Comparison of ENCODE assay signal across 9 mouse cellular contexts in the genomic region with DNA sequence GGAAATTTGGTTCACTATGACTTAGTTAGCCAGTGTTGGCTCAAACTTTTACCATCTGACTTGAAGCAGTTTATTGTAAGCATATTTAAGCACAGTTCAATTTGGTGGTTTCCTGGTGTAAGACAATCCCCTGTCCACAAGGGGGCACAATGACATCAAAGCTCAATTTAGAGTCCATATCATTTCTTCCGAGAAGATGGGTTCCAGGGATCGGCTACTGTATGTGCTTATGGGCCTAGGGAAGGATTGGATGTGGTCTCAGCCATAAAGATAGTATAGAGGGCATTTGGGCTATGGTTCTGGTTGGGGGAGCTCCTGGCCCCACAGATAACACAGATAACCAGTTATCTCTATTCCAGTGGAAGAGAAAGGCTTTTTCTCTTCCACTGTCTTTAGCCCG. TPM values are rescaled to one million over a fixed set of nuclear protein-coding genes. Genes with fewer than 3 reads are reported as not detected.
DNase-seq lines count a peak whose midpoint lies in the region; ATAC-seq and TF ChIP-seq lines count a peak whose summit lies in the region.
"Had no signal": no experiment of that assay in that cellular context is flagged by ENCODE, and none has a peak within 500 bp of the region (broad histone marks: within the 10 kb centered on the region; RNA-seq: fewer than 3 reads in every experiment).

No protein-coding gene starts in this region.

- TF ChIP-seq CTCF in hindbrain, postnatal 0 days (IDR thresholded peaks at IDR 0.05; ENCODE audit: low read depth): peak; percentile 69
- TF ChIP-seq CTCF in layer of hippocampus, adult 2 months (conservative IDR thresholded peaks at IDR 0.05): peak; percentile 83
- peak; percentile 79 for TF ChIP-seq CTCF in stomach, postnatal 0 days (IDR thresholded peaks at IDR 0.05; ENCODE audit: low read depth)

- no peaks in the 10 kb centered on the region for H3K9me3 ChIP-seq in hindbrain, postnatal 0 days (ENCODE audit: low read length)
- no peaks in the 10 kb centered on the region for H3K9me3 ChIP-seq in hindbrain, embryonic 12.5 days (replicated peaks)
- no peaks in the 10 kb centered on the region for H3K9me3 ChIP-seq in stomach, postnatal 0 days (ENCODE audit: control insufficient read depth, low read length)
- H3K9me3 ChIP-seq: limb, embryonic 12.5 days had no signal

- H3K9ac ChIP-seq in hindbrain, postnatal 0 days (replicated peaks; ENCODE audit: low read length): no peak overlapping the region
- H3K9ac ChIP-seq in hindbrain, embryonic 12.5 days: no peak overlapping the region
- no peak overlapping the region for H3K9ac ChIP-seq in stomach, postnatal 0 days (ENCODE audit: low read length)
- H3K9ac ChIP-seq: limb, embryonic 12.5 days had no signal

- no peak for TF ChIP-seq EP300 in stomach, postnatal 0 days (optimal IDR thresholded peaks at IDR 0.05)

- H3K4me2 ChIP-seq in hindbrain, postnatal 0 days (ENCODE audit: low read depth, low read length): no peak overlapping the region
- H3K4me2 ChIP-seq in hindbrain, embryonic 12.5 days (replicated peaks): no peak overlapping the region
- no peak overlapping the region for H3K4me2 ChIP-seq in stomach, postnatal 0 days (replicated peaks; ENCODE audit: low read depth)
- H3K4me2 ChIP-seq: limb, embryonic 12.5 days had no signal

- no peaks in the 10 kb centered on the region for H3K27me3 ChIP-seq in hindbrain, postnatal 0 days (ENCODE audit: insufficient read depth, low read length)
- H3K27me3 ChIP-seq in hindbrain, embryonic 12.5 days: no peaks in the 10 kb centered on the region
- no peaks in the 10 kb centered on the region for H3K27me3 ChIP-seq in stomach, postnatal 0 days (ENCODE audit: control insufficient read depth, insufficient read depth, low read length)
- H3K27me3 ChIP-seq: limb, embryonic 12.5 days had no signal

- ATAC-seq in hindbrain, postnatal 0 days: no peak
- no peak for ATAC-seq in hindbrain, embryonic 12.5 days (ENCODE audit: low FRiP score)
- ATAC-seq in stomach, postnatal 0 days (ENCODE audit: low FRiP score, low TSS enrichment): no peak

- H3K4me3 ChIP-seq in hindbrain, postnatal 0 days (ENCODE audit: low read length): no peak overlapping the region
- no peak overlapping the region for H3K4me3 ChIP-seq in hindbrain, embryonic 12.5 days
- H3K4me3 ChIP-seq in layer of hippocampus, adult 2 months: no peak overlapping the region
- no peak overlapping the region for H3K4me3 ChIP-seq in stomach, postnatal 0 days (ENCODE audit: low read depth, low read length)
- H3K4me3 ChIP-seq: erythroblast, embryonic 14.5 days; limb, embryonic 12.5 days had no signal

- DNase-seq in hindbrain, postnatal 0 days (ENCODE audit: low spot score): peak; percentile 50
- DNase-seq in CD4-positive helper T cell, adult 2 months (ENCODE audit: low read depth, low spot score): peak; percentile 27
- DNase-seq in NIH3T3 (ENCODE audit: low read depth): peak; percentile 67
- DNase-seq in layer of hippocampus, adult 2 months (ENCODE audit: low spot score in 2 of 2): peak in 1 of 2 experiments; percentile 41
- no peak for DNase-seq in stomach, postnatal 0 days (ENCODE audit: low spot score)
- DNase-seq in Muller cell, postnatal 12 days (ENCODE audit: inconsistent ontology term): no peak

- no peaks in the 10 kb centered on the region for H3K36me3 ChIP-seq in hindbrain, postnatal 0 days (ENCODE audit: insufficient read depth, low read length)
- no peaks in the 10 kb centered on the region for H3K36me3 ChIP-seq in hindbrain, embryonic 12.5 days
- H3K36me3 ChIP-seq in stomach, postnatal 0 days (ENCODE audit: control insufficient read depth, insufficient read depth, low read length): no peaks in the 10 kb centered on the region
- H3K36me3 ChIP-seq: limb, embryonic 12.5 days had no signal

- no peak overlapping the region for H3K27ac ChIP-seq in hindbrain, postnatal 0 days
- no peak overlapping the region for H3K27ac ChIP-seq in hindbrain, embryonic 12.5 days
- no peak overlapping the region for H3K27ac ChIP-seq in layer of hippocampus, adult 2 months
- H3K27ac ChIP-seq in stomach, postnatal 0 days (replicated peaks): no peak overlapping the region
- H3K27ac ChIP-seq: limb, embryonic 12.5 days had no signal

- H3K4me1 ChIP-seq in hindbrain, postnatal 0 days (ENCODE audit: insufficient read depth, low read length): no peaks in the 10 kb centered on the region
- no peaks in the 10 kb centered on the region for H3K4me1 ChIP-seq in hindbrain, embryonic 12.5 days
- no peaks in the 10 kb centered on the region for H3K4me1 ChIP-seq in stomach, postnatal 0 days (replicated peaks; ENCODE audit: control insufficient read depth, insufficient read depth)
- H3K4me1 ChIP-seq: limb, embryonic 12.5 days had no signal

- WGBS in hindbrain, postnatal 0 days: 66% methylated on average over 3 of the region's 3 CpGs
- 67% methylated on average over 3 of the region's 3 CpGs for WGBS in hindbrain, embryonic 12.5 days
- 58% methylated on average over 3 of the region's 3 CpGs for WGBS in stomach, postnatal 0 days

RNA-seq across cellular contexts. Expression of a gene that starts 18.0 kb away (rescaled TPM):
- not detected in 2 replicates for total RNA-seq in hindbrain, postnatal 0 days (2014; rRNA removed)
- polyA plus RNA-seq in hindbrain, postnatal 0 days (2015; fragmentation: Nextera tagmentation; extraction: Ambion mirVana): not detected in 2 replicates
- polyA plus RNA-seq in hindbrain, embryonic 12.5 days (2016; fragmentation: Nextera tagmentation; extraction: Ambion mirVana): not detected in 2 replicates
- not detected for total RNA-seq in layer of hippocampus, adult 2 months (2021)
- polyA plus RNA-seq in stomach, postnatal 0 days (2015; fragmentation: Nextera tagmentation; extraction: Ambion mirVana): 3.2 and 3.4 TPM in 2 replicates
- polyA plus RNA-seq: erythroblast, embryonic 14.5 days; limb, embryonic 12.5 days had no signal

RNA-seq across cellular contexts. Expression of a gene that starts 26.5 kb away (rescaled TPM):
- total RNA-seq in hindbrain, postnatal 0 days (2014; rRNA removed): 15.2 and 20.5 TPM in 2 replicates
- 4.5 and 5.4 TPM in 2 replicates for polyA plus RNA-seq in hindbrain, postnatal 0 days (2015; fragmentation: Nextera tagmentation; extraction: Ambion mirVana)
- 2.2 and 2.4 TPM in 2 replicates for polyA plus RNA-seq in hindbrain, embryonic 12.5 days (2016; fragmentation: Nextera tagmentation; extraction: Ambion mirVana)
- total RNA-seq in layer of hippocampus, adult 2 months (2021): 10 to 100 TPM; 48.0 to 53.9 TPM
- 19.1 and 20.9 TPM in 2 replicates for polyA plus RNA-seq in stomach, postnatal 0 days (2015; fragmentation: Nextera tagmentation; extraction: Ambion mirVana)

RNA-seq across cellular contexts. Expression of a gene that starts 50.9 kb away (rescaled TPM):
- 54.9 and 59.1 TPM in 2 replicates for total RNA-seq in hindbrain, postnatal 0 days (2014; rRNA removed)
- 72.6 and 80.2 TPM in 2 replicates for polyA plus RNA-seq in hindbrain, postnatal 0 days (2015; fragmentation: Nextera tagmentation; extraction: Ambion mirVana)
- polyA plus RNA-seq in hindbrain, embryonic 12.5 days (2016; fragmentation: Nextera tagmentation; extraction: Ambion mirVana): 64.7 and 70.4 TPM in 2 replicates
- 10 to 100 TPM; 66.4 to 71.5 TPM for total RNA-seq in layer of hippocampus, adult 2 months (2021)
- 53.0 and 57.1 TPM in 2 replicates for polyA plus RNA-seq in stomach, postnatal 0 days (2015; fragmentation: Nextera tagmentation; extraction: Ambion mirVana)

Comparison
In these comparisons a context has a peak if more than half of its experiments do, and no peak if none do; other contexts are left out.
1. DNase-seq: peak in hindbrain, postnatal 0 days (single experiment), CD4-positive helper T cell, adult 2 months (single experiment) and NIH3T3 (single experiment); none in stomach, postnatal 0 days (single experiment) and Muller cell, postnatal 12 days (single experiment).
2. Peak in every context shown above with its lines, with median percentiles within 50 percentile points of each other: CTCF ChIP-seq.